Mouse (Mus musculus): ENCODE measurements at regions not wholly inside any gene's neighbourhood (a gene's known extent, or its start where the extent isn't known, plus 50 kb on each side); places are given as distances from the start of the nearest gene placed in this dataset.

DNA sequence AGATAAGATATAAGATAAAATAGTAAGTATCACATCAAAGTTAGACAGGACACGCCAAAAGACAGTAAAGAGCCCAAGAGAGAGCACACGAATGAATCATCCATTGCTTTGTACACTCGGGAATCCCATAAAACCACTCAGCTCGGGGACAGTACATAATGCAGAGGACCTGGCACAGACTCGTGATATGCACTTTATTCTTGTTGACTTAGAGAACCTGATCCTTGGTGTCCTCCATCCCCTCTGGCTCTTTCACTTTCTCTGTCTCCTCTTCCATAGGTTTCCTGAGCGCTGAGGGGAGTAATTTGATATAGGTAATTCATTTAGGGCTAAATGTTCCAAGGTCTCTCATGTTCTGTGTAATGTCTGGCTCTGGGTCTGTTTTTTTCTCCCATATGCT, 83.3 kb upstream of the Mtap start:
- TF ChIP-seq CTCF (IDR thresholded peaks at IDR 0.05; ENCODE audit: control insufficient read depth, insufficient read depth, insufficient replicate concordance, low read depth, low read length) (no peak), POLR2A (IDR thresholded peaks at IDR 0.05; ENCODE audit: control insufficient read depth, low read depth, low read length) (no peak)

Data from testis, adult 2 months (tissue).